8 mouse cellular contexts compared by ENCODE assay signal in the genomic region with DNA sequence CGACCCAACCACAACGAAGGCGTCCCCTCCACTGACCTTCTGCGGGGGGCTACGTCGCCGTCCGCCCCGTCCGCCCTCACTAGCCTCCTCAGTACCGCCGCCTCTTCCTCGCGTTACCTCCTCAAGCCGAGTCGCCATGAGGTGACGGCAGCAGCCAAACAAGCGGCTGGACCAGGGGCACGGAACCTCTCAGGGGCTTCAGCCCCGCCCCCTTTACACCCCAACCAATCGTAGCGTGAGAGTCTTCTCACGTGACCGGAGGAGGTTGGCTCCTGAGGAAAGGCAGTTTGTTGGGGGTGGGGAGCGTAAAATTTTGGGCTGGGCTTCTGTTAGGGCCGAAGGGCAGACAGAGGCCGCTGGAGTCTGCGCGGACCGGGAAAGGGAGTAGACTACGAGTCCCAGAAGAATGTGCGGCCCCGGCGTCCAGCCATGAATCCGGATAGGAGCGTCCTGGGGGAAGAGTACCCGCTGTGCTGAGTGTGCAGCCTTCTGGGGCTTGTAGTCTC. TPM values are rescaled to one million over a fixed set of nuclear protein-coding genes. Genes with fewer than 3 reads are reported as not detected.
DNase-seq lines count a peak whose midpoint lies in the region; ATAC-seq and TF ChIP-seq lines count a peak whose summit lies in the region.

A gene (minus strand): TSS at position 252 of the 506 bp plus-strand sequence.

- H3K9ac ChIP-seq in kidney, embryonic 15.5 days, result peak within 1 kb of the TSS; percentile 59

- H3K27ac ChIP-seq in bone marrow macrophage, adult 2 months (ENCODE audit: insufficient read depth, low read depth, low read length), result peak within 1 kb of the TSS; percentile 58
- H3K27ac ChIP-seq in embryonic fibroblast, embryonic 13.5 days (ENCODE audit: insufficient read depth, low read length), result peak within 1 kb of the TSS; percentile 47; the same call in 1 of the 2 replicates
- peak within 1 kb of the TSS; percentile 79 for H3K27ac ChIP-seq in heart, embryonic 10.5 days
- 0 out of 2 replicates have a peak within 1 kb of the TSS, but pooled peaks have one; percentile 41 for H3K27ac ChIP-seq in kidney, embryonic 15.5 days

- H3K4me2 ChIP-seq in kidney, embryonic 15.5 days, result peak within 1 kb of the TSS; percentile 88

- peaks cover 11% of the 10 kb centered on the region; the same call in 1 of the 2 replicates for H3K27me3 ChIP-seq in heart, embryonic 10.5 days (ENCODE audit: insufficient read depth, poor library complexity, severe bottlenecking)
- peaks cover 11% of the 10 kb centered on the region for H3K27me3 ChIP-seq in kidney, embryonic 15.5 days

- WGBS in heart, embryonic 10.5 days, result 18% methylated on average over 37 of the region's 37 CpGs
- 18% methylated on average over 36 of the region's 37 CpGs for WGBS in kidney, embryonic 15.5 days

- no peaks in the 10 kb centered on the region for H3K9me3 ChIP-seq in heart, embryonic 10.5 days
- no peaks in the 10 kb centered on the region for H3K9me3 ChIP-seq in kidney, embryonic 15.5 days (replicated peaks)

- peak within 1 kb of the TSS; percentile 91 for H3K4me3 ChIP-seq in bone marrow macrophage, adult 2 months (ENCODE audit: insufficient read depth, low read length)
- H3K4me3 ChIP-seq in embryonic fibroblast, embryonic 13.5 days (ENCODE audit: insufficient read depth, low read length), result peak within 1 kb of the TSS; percentile 76
- H3K4me3 ChIP-seq in heart, embryonic 10.5 days, result peak within 1 kb of the TSS; percentile 69
- H3K4me3 ChIP-seq in kidney, embryonic 15.5 days (replicated peaks), result peak within 1 kb of the TSS; percentile 61

- peaks cover 3% of the 10 kb centered on the region for H3K4me1 ChIP-seq in bone marrow macrophage, adult 2 months (ENCODE audit: control insufficient read depth, insufficient read depth, low read length)
- no peaks in the 10 kb centered on the region for H3K4me1 ChIP-seq in embryonic fibroblast, embryonic 13.5 days (ENCODE audit: control insufficient read depth, insufficient read depth, low read length)
- no peaks in the 10 kb centered on the region for H3K4me1 ChIP-seq in heart, embryonic 10.5 days
- H3K4me1 ChIP-seq in kidney, embryonic 15.5 days, result 0 out of 2 replicates have a peak, but pooled peaks cover 2% of the 10 kb centered on the region

- no peak for TF ChIP-seq POLR2A in bone marrow macrophage, adult 2 months (IDR thresholded peaks at IDR 0.05; ENCODE audit: borderline replicate concordance, low read depth, low read length)
- TF ChIP-seq POLR2A in embryonic fibroblast, embryonic 13.5 days (IDR thresholded peaks at IDR 0.05; ENCODE audit: low read depth, low read length), result peak; percentile 96

- no peak for TF ChIP-seq CTCF in bone marrow macrophage, adult 2 months (IDR thresholded peaks at IDR 0.05; ENCODE audit: low read depth, low read length)
- TF ChIP-seq CTCF in embryonic fibroblast, embryonic 13.5 days (IDR thresholded peaks at IDR 0.05; ENCODE audit: borderline replicate concordance, insufficient read depth, low read length), result no peak

- no peaks in the 10 kb centered on the region for H3K36me3 ChIP-seq in heart, embryonic 10.5 days
- no peaks in the 10 kb centered on the region for H3K36me3 ChIP-seq in kidney, embryonic 15.5 days

- peak; percentile 96 for DNase-seq in A20 (ENCODE audit: low read depth, low spot score)
- DNase-seq in heart, embryonic 10.5 days (ENCODE audit: low spot score), result peak; percentile 98
- peak; percentile 95 for DNase-seq in liver
- peak; percentile 91 for DNase-seq in spleen, postnatal 4 days (ENCODE audit: low spot score in 2 of 2)

- peak; percentile 99 for ATAC-seq in kidney, embryonic 15.5 days (replicated peaks; ENCODE audit: low FRiP score)
- ATAC-seq in monocyte, adult 5-6 weeks (replicated peaks; ENCODE audit: insufficient number of reproducible peaks, low FRiP score, low TSS enrichment, poor library complexity, severe bottlenecking), result peak; percentile 99

RNA-seq across cellular contexts. Expression of the gene that starts here (rescaled TPM):
- polyA plus RNA-seq in bone marrow macrophage, adult 2 months (2012; ENCODE audit: insufficient read depth, insufficient read length, missing spikeins), result 12.3 and 13.9 TPM in 2 replicates
- polyA plus RNA-seq in embryonic fibroblast, embryonic 13.5 days (2011; ENCODE audit: insufficient read length, low read depth, missing spikeins), result 10.0 and 12.5 TPM in 2 replicates
- 12.5 and 14.2 TPM in 2 replicates for polyA plus RNA-seq in heart, embryonic 10.5 days (2016; fragmentation: Nextera tagmentation; extraction: Ambion mirVana)
- 16.8 and 17.1 TPM in 2 replicates for polyA plus RNA-seq in kidney, embryonic 15.5 days (2015; fragmentation: Nextera tagmentation; extraction: Ambion mirVana)
- total RNA-seq in monocyte, adult 5-6 weeks (2017), result 37.4 to 52.6 TPM (median 50.8 TPM) in 3 replicates

Comparison
In these comparisons a context has a peak if more than half of its experiments do, and no peak if none do; other contexts are left out.
1. Peak in every context shown above with its lines: DNase-seq, ATAC-seq, H3K4me3 ChIP-seq and H3K27ac ChIP-seq.